Mouse (Mus musculus) C2C12 (cell line): ENCODE results near the gene Pigc.

Experiments
- CTCF ChIP-seq: IDR thresholded peaks from one replicate; pipeline ENCODE4 v1.5.1; 2011; ENCODE audit not compliant: control insufficient read depth, insufficient read depth, insufficient read length
- MAX ChIP-seq: IDR thresholded peaks from one replicate; pipeline ENCODE4 v1.6.1; 2011; ENCODE audit warnings: mild to moderate bottlenecking, control low read depth
- MYOD1 ChIP-seq: IDR thresholded peaks from one replicate; pipeline ENCODE4 v1.6.1; 2011; ENCODE audit warnings: low read depth; ENCODE audit not compliant: control insufficient read depth, insufficient read length
- MYOG ChIP-seq: IDR thresholded peaks from one replicate; pipeline ENCODE4 v1.6.1; 2011; ENCODE audit not compliant: control insufficient read depth, insufficient read length; ENCODE audit errors: extremely low read depth
- USF1 ChIP-seq: IDR thresholded peaks from one replicate; pipeline ENCODE4 v1.6.1; 2011; ENCODE audit warnings: low read depth, mild to moderate bottlenecking, control low read depth, moderate library complexity

GRCm38 (mm10) chr1:161962465-161963377, 6.3 kb upstream of the Pigc start:
- TF ChIP-seq MAX (no peak), MYOG (no peak), CTCF (no peak), USF1 (no peak), MYOD1 (no peak)
